Mouse (Mus musculus): ENCODE results near the gene Lsamp. TPM values are rescaled to one million over a fixed set of nuclear protein-coding genes. Genes with fewer than 3 reads are reported as not detected.

The Lsamp gene
- polyA plus RNA-seq, 1 experiment from 2014 or later, result 168 TPM

Small RNA genes lying within 50 kb of the gene (microRNA-seq; reads per million reads assigned to microRNA genes)
- gene Gm27887, result not detected
- gene Gm47276, result not detected
